Mouse (Mus musculus): ENCODE data around the gene Klhdc8a.
"Not testable (repeated sequence)": the region's sequence is repeated elsewhere in the genome, so short reads cannot be mapped to it uniquely, and the experiment has no call there.

Klhdc8a gene

DNA sequence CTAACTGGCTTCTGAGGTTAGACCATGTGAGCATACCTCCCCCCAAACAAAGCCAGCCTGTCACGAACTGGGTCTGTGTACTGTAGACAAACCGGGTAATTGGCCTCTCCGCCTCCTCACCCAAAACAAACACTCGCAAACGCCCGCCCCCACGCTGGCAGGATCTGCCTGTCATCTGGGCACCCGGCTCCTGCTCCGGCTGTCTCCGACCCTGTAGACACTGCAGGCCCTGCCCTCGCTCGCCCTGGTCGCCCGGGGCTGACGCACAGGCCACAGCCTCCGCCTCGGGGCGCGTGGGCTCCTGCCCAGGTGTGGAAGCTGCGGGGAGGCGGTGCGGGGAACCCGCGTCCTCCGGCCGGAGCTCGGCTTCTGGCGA lies at the start of gene Klhdc8a:
Gene Klhdc8a, plus strand, starts transcription at position 202 of the 376 bp plus-strand sequence.
- DNase-seq (ENCODE audit: low spot score), result no peak

- no peak for DNase-seq (ENCODE audit: low spot score)
These were observed 44.0 kb upstream of the Klhdc8a start for GRCm38 (mm10) chr1:132254467-132254866.

- no peak for DNase-seq (ENCODE audit: low spot score)
These were observed 38.1 kb upstream of the Klhdc8a start for GRCm38 (mm10) chr1:132260331-132260730.

GRCm38 (mm10) chr1:132261058-132261457 lies 37.4 kb upstream of the Klhdc8a start:
- no peak for DNase-seq (ENCODE audit: low spot score)

DNA sequence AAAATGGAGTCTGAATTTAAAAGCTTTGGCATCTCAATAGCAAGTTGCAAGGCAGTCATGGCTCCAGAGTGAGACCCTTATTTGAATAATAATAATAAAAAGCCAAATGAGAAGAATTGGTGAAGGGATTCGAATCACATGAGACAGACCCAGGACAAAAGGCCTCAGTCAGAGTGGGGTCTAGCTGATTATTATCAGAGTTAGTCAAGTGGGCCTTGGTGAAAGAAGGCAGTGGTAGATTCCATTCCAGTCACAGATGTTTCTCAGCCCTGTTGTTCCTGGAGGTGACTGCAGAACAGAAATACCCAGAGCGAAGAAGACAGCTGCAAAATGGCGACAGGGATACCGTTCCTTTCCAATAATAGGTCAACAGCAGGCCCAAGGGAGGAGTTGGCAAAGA lies 34.8 kb upstream of the Klhdc8a start:
- no peak for DNase-seq (ENCODE audit: low spot score)

DNA sequence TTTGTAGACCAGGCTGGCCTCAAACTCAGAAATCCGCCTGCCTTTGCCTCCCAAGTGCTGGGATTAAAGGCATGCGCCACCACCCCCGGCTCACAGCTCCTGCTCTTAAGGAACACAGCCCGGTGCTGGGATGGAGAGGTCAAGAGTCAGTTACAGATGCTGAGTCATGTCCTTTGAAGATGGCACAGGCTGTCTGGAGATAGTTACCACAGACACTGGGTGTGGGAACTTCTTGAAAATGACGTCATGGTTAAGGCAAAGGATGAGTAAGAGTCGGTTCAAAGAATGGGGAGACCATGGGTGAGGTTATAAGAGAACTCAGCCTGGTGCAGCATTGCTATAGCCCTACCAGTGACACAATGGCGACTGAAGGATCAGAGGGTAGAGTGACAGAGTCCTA lies 33.8 kb upstream of the Klhdc8a start:
- peak; percentile 33 for DNase-seq (ENCODE audit: low spot score)

GRCm38 (mm10) chr1:132265211-132265859 lies 33.1 kb upstream of the Klhdc8a start:
- no peak for DNase-seq (ENCODE audit: low spot score)

DNA sequence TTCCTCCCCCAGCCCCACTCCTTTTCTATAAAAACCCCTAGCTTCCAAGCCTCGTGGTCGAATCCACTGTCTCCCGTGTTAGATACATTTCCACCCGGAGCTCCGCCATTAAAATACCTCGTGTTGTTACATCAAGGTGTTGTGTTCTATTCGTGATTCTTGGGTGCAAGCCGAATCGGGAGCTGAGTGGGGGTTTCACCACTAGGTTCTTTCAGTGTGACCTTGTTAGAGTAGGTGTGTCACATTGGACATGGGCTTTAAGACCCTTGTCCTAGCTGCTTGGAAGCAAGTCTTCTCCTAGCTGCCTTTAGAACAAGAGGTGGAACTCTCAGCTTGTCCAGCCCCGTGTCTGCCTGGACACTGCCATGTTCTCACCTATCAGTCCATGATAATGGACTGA lies 32.5 kb upstream of the Klhdc8a start:
- DNase-seq (ENCODE audit: low spot score), result no peak

DNA sequence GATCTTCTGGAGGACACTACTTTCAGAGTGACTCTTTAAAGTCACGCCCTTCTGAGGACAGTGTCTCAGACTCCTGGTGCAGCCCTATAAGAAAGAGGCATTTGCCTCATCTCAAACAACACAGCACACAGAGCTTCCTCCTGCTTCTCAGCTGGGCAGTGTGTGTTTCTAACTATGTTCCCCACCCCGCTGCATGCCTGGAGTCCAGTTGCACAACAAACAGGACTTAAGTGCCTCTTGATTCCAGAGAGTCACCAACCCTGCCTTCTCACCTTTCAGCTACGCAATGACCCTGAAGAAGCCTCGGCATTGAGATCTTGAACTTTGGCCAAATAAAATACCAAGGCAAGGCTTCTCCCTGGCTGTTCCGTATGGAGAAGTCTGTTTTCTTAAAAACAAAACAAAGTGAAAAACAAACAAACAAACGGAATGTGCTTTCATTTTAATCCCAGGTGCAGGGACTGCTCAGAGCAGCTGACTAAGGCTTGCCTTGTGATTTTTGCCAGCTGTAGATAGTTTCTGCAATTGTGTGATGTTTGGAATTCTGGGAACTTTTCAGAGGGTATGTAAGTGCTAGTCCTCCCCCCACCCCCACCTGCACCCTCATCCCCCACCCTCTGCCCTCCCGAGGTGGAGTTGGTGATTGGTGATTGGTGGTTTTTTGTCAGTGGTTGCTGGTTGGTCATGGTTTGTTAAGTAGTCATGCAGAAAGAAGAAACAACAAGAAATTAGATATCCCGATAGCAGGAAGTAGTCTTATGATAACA lies 31.5 kb upstream of the Klhdc8a start:
- DNase-seq (ENCODE audit: low spot score), result no peak

- DNase-seq (ENCODE audit: low spot score), result no peak
These were observed 30.5 kb upstream of the Klhdc8a start for GRCm38 (mm10) chr1:132267959-132268358.

- DNase-seq (ENCODE audit: low spot score), result no peak
These were observed 29.9 kb upstream of the Klhdc8a start for GRCm38 (mm10) chr1:132268418-132269060.

- no peak for DNase-seq (ENCODE audit: low spot score)
These were observed 27.2 kb upstream of the Klhdc8a start for GRCm38 (mm10) chr1:132271237-132271636.

- no peak for DNase-seq (ENCODE audit: low spot score)
These were observed 21.7 kb upstream of the Klhdc8a start for GRCm38 (mm10) chr1:132276694-132277093.

DNA sequence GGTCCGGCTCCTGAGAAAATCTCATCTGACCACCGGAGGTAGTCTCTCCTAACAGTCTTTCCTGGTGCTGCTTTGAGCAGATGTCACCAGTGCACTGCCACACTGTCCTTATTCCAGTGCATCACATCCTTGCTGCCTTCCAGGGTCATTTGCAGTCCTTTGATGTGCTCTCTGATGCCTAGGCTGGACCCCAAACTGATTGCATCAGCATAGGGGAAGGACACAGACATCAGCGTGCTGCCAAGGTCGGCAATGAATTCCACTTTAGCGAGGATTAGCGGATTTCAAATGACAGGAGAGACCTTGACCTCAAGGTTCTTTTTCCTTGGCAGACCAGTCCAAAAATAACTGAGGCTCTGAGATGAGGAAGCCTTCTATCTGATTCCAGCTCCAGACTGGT lies 21.3 kb upstream of the Klhdc8a start:
- no peak for DNase-seq (ENCODE audit: low spot score)

DNA sequence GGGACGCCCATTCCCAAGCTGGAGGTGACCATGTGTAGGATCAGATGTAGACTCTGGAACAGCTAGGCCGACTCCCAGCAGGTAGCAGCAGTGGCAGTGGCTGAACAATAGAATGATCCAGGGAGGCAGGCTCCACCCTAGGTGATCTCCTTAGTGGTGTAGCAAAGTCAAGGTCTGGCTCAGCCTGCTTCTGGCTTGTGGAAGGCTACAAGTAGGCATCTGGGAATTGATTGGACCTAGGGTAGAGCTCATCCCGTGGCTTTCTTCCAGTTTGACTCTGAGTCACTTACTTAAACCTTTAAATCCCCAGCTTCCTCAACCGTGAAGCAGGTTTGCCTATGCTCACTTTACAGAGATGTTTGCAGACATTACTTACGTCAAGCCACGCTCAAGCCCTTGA lies 17.8 kb upstream of the Klhdc8a start:
- DNase-seq (ENCODE audit: low spot score), result not testable (repeated sequence)

DNA sequence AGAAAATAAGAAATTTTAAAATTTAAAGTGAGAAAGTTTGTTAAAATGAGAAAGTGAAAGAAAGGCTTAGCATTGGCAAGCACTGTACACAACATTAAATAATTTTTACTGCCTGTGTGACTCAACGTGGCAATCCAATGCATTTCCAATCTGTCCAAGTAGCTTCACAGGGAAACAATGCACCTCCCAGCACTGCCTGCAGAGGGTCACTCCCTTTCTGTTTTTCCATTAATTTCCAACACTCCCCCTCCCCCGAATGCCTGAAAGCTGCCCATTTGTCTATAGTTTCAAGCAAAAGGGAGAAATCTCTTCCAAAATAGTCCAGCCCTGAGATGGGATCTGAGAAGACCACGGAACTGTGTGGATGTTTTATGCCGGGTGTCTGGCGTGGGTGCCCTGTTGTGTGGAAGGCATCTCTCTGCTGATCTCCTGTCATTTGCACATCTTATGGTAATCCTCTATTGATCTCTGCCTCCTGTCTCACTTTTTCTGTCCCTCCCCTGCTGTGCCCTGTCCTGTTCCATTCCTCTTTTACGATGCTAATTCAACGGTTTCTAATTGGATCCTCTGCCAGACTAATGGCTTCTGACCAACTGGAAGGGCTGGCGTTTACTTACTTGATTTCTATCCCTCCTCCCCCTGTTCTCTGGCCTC lies 16.8 kb upstream of the Klhdc8a start:
- no peak for DNase-seq (ENCODE audit: low spot score)

DNA sequence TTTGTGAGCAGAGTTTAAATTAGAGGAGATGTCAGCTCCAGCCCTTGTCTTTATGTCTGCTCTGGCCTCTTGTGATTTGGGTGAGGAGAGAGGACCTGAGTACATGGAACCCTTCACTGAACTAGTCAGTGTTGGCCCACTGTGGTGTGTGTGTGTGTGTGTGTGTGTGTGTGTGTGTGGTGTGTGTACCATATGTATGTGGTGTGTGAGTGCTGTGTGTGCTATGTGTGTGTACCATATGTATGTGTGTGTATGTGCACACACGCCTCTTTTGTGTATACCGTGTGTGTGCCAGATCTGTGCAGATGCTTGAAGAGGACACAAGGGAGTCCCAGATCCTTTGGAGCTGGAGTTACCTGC lies 16.3 kb upstream of the Klhdc8a start:
- no peak for DNase-seq (ENCODE audit: low spot score)

DNA sequence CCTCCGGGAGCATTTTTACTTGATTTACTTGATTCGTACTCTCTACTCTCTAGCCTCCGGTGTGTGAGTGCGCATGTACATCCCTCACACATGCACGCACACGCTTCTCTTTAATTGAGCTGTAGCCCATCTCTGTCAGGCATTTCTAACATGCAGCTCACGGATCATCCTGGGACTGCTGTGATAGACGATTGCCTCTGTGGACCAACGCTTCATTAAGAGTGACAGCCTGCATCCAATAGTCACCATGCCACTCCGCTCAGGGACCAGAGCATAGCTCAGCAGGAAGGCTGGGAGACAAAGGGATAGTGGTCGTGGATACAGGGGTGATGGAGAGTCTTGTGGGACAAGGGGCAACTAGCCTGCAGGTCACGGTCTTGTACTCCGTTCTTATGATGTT lies 15.4 kb upstream of the Klhdc8a start:
- no peak for DNase-seq (ENCODE audit: low spot score)

DNA sequence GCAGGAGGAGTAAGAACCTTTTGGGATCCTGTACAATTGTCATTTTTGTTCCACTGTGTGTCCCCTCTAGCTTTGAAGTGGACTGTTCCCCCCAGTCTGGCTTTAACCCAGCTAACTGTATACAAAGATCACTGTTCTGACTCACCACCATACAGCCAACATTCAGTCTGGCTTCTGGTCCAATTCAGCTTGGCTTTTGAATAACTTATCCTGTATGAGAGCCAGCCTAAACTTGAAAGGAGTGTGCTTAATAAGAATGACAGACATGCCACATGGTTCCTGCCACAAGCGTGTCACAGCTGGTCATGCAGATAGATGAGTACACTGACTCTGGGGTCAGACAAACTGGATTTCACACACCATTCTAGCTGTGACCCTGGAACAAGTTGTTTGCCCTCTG lies 11.7 kb upstream of the Klhdc8a start:
- no peak for DNase-seq (ENCODE audit: low spot score)

GRCm38 (mm10) chr1:132287445-132287844 lies 11.0 kb upstream of the Klhdc8a start:
- no peak for DNase-seq (ENCODE audit: low spot score)

- peak; percentile 61 for DNase-seq (ENCODE audit: low spot score)
These were observed 10.4 kb upstream of the Klhdc8a start for GRCm38 (mm10) chr1:132287991-132288451.

- no peak for DNase-seq (ENCODE audit: low spot score)
These were observed 8.5 kb upstream of the Klhdc8a start for GRCm38 (mm10) chr1:132289965-132290364.
